Mouse (Mus musculus): ENCODE results near the gene Ncapd2. TPM values are rescaled to one million over a fixed set of nuclear protein-coding genes. Genes with fewer than 3 reads are reported as not detected.
A peak's percentile ranks its signal among the peaks of the same experiment; 100 is the strongest.

Gene Ncapd2
- polyA plus RNA-seq, 1 experiment from 2014 or later: 37.7 TPM

GRCm38 (mm10) chr6:125148251-125148925 is 43.1 kb downstream of the Ncapd2 start:
- no peak for ATAC-seq

GRCm38 (mm10) chr6:125147329-125147728 is 44.2 kb downstream of the Ncapd2 start:
- no peak for ATAC-seq
- H3K4me2 ChIP-seq (ENCODE audit: low read length): peak overlapping the region; percentile 80
- H3K9ac ChIP-seq (ENCODE audit: low read depth, low read length): peak overlapping the region; percentile 81
- 35% methylated on average over 10 of the region's 10 CpGs for WGBS
- peaks cover 44% of the 10 kb centered on the region for H3K4me1 ChIP-seq (ENCODE audit: control insufficient read depth, insufficient read depth, low read depth, low read length)
- H3K4me3 ChIP-seq (ENCODE audit: low read length): peak overlapping the region; percentile 79
- peaks cover 9% of the 10 kb centered on the region for H3K36me3 ChIP-seq (ENCODE audit: control insufficient read depth, insufficient read depth, low read length)
- peak overlapping the region; percentile 41; the same call in 1 of the 2 replicates for H3K27ac ChIP-seq (ENCODE audit: low read depth, low read length)
- no peaks in the 10 kb centered on the region for H3K27me3 ChIP-seq (replicated peaks; ENCODE audit: control insufficient read depth, insufficient read depth, low read length)
- H3K9me3 ChIP-seq (ENCODE audit: control insufficient read depth, low read length): no peaks in the 10 kb centered on the region

More at GRCm38 (mm10) chr6:125148251-125148925, 43.1 kb downstream of the Ncapd2 start:
- Histone ChIP-seq H3K4me1 (ENCODE audit: control insufficient read depth, insufficient read depth, low read depth, low read length) (peaks cover 44% of the 10 kb centered on the region), H3K4me2 (ENCODE audit: low read length) (peak overlapping the region; percentile 31), H3K9me3 (ENCODE audit: control insufficient read depth, low read length) (no peaks in the 10 kb centered on the region), H3K9ac (ENCODE audit: low read depth, low read length) (peak overlapping the region; percentile 38), H3K27ac (ENCODE audit: low read depth, low read length) (peak overlapping the region; percentile 61), H3K27me3 (replicated peaks; ENCODE audit: control insufficient read depth, insufficient read depth, low read length) (no peaks in the 10 kb centered on the region), H3K36me3 (ENCODE audit: control insufficient read depth, insufficient read depth, low read length) (peaks cover 12% of the 10 kb centered on the region), H3K4me3 (ENCODE audit: low read length) (no peak overlapping the region)
- WGBS: 69% methylated on average over 16 of the region's 18 CpGs

- H3K9me3 ChIP-seq (ENCODE audit: control insufficient read depth, low read length): no peaks in the 10 kb centered on the region
- no peak for ATAC-seq
- H3K27me3 ChIP-seq (replicated peaks; ENCODE audit: control insufficient read depth, insufficient read depth, low read length): no peaks in the 10 kb centered on the region
- H3K27ac ChIP-seq (ENCODE audit: low read depth, low read length): peak overlapping the region; percentile 41; the same call in 1 of the 2 replicates
- WGBS: 65% methylated on average over 4 of the region's 4 CpGs
- H3K9ac ChIP-seq (ENCODE audit: low read depth, low read length): peak overlapping the region; percentile 81
- H3K4me1 ChIP-seq (ENCODE audit: control insufficient read depth, insufficient read depth, low read depth, low read length): peaks cover 44% of the 10 kb centered on the region
- H3K36me3 ChIP-seq (ENCODE audit: control insufficient read depth, insufficient read depth, low read length): peaks cover 5% of the 10 kb centered on the region
- H3K4me3 ChIP-seq (ENCODE audit: low read length): peak overlapping the region; percentile 79
- peak overlapping the region; percentile 80 for H3K4me2 ChIP-seq (ENCODE audit: low read length)
Observed at GRCm38 (mm10) chr6:125146797-125147196, 44.7 kb downstream of the Ncapd2 start.

- Histone ChIP-seq H3K9me3 (ENCODE audit: control insufficient read depth, low read length) (no peaks in the 10 kb centered on the region), H3K4me3 (ENCODE audit: low read length) (peak overlapping the region; percentile 79), H3K9ac (ENCODE audit: low read depth, low read length) (peak overlapping the region; percentile 81), H3K4me2 (ENCODE audit: low read length) (peak overlapping the region; percentile 80), H3K27ac (ENCODE audit: low read depth, low read length) (no peak overlapping the region; the same call in 1 of the 2 replicates), H3K27me3 (replicated peaks; ENCODE audit: control insufficient read depth, insufficient read depth, low read length) (no peaks in the 10 kb centered on the region), H3K4me1 (ENCODE audit: control insufficient read depth, insufficient read depth, low read depth, low read length) (peaks cover 44% of the 10 kb centered on the region), H3K36me3 (ENCODE audit: control insufficient read depth, insufficient read depth, low read length) (peaks cover 5% of the 10 kb centered on the region)
- WGBS: 38% methylated on average over 7 of the region's 7 CpGs
- ATAC-seq: no peak
Observed at GRCm38 (mm10) chr6:125146148-125146547, 45.4 kb downstream of the Ncapd2 start.

GRCm38 (mm10) chr6:125145479-125145951 is 46.0 kb downstream of the Ncapd2 start:
- H3K27me3 ChIP-seq (replicated peaks; ENCODE audit: control insufficient read depth, insufficient read depth, low read length): no peaks in the 10 kb centered on the region
- peak overlapping the region; percentile 80 for H3K4me2 ChIP-seq (ENCODE audit: low read length)
- no peaks in the 10 kb centered on the region for H3K9me3 ChIP-seq (ENCODE audit: control insufficient read depth, low read length)
- under 1% methylated on average over 30 of the region's 35 CpGs for WGBS
- H3K9ac ChIP-seq (ENCODE audit: low read depth, low read length): peak overlapping the region; percentile 81
- peak overlapping the region; percentile 94 for H3K27ac ChIP-seq (ENCODE audit: low read depth, low read length)
- H3K4me1 ChIP-seq (ENCODE audit: control insufficient read depth, insufficient read depth, low read depth, low read length): peaks cover 44% of the 10 kb centered on the region
- H3K36me3 ChIP-seq (ENCODE audit: control insufficient read depth, insufficient read depth, low read length): peaks cover 11% of the 10 kb centered on the region
- peak overlapping the region; percentile 79 for H3K4me3 ChIP-seq (ENCODE audit: low read length)
- no peak; the same call in 1 of the 2 replicates for ATAC-seq

- no peaks in the 10 kb centered on the region for H3K27me3 ChIP-seq (replicated peaks; ENCODE audit: control insufficient read depth, insufficient read depth, low read length)
- H3K4me1 ChIP-seq (ENCODE audit: control insufficient read depth, insufficient read depth, low read depth, low read length): peaks cover 44% of the 10 kb centered on the region
- peak within 1 kb of the TSS; percentile 80 for H3K4me2 ChIP-seq (ENCODE audit: low read length)
- peaks cover 16% of the 10 kb centered on the region for H3K36me3 ChIP-seq (ENCODE audit: control insufficient read depth, insufficient read depth, low read length)
- 0% methylated on average over 16 of the region's 16 CpGs for WGBS
- peak; percentile 95 for ATAC-seq
- H3K27ac ChIP-seq (ENCODE audit: low read depth, low read length): peak within 1 kb of the TSS; percentile 94
- H3K9ac ChIP-seq (ENCODE audit: low read depth, low read length): peak within 1 kb of the TSS; percentile 81
- H3K4me3 ChIP-seq (ENCODE audit: low read length): peak within 1 kb of the TSS; percentile 79
- no peaks in the 10 kb centered on the region for H3K9me3 ChIP-seq (ENCODE audit: control insufficient read depth, low read length)
Observed at GRCm38 (mm10) chr6:125145001-125145400, 46.5 kb downstream of the Ncapd2 start, which contains the start of gene Iffo1. Gene Iffo1 (plus strand): TSS chr6:125145241.

GRCm38 (mm10) chr6:125143904-125144303 is 47.6 kb downstream of the Ncapd2 start:
- Histone ChIP-seq H3K36me3 (ENCODE audit: control insufficient read depth, insufficient read depth, low read length) (peaks cover 22% of the 10 kb centered on the region), H3K27ac (ENCODE audit: low read depth, low read length) (no peak overlapping the region), H3K4me2 (ENCODE audit: low read length) (no peak overlapping the region), H3K4me3 (ENCODE audit: low read length) (no peak overlapping the region), H3K4me1 (ENCODE audit: control insufficient read depth, insufficient read depth, low read depth, low read length) (peaks cover 35% of the 10 kb centered on the region), H3K9me3 (ENCODE audit: control insufficient read depth, low read length) (no peaks in the 10 kb centered on the region), H3K9ac (ENCODE audit: low read depth, low read length) (no peak overlapping the region), H3K27me3 (replicated peaks; ENCODE audit: control insufficient read depth, insufficient read depth, low read length) (no peaks in the 10 kb centered on the region)
- 81% methylated on average over 9 of the region's 9 CpGs for WGBS
- ATAC-seq: no peak

- no peak overlapping the region for H3K4me2 ChIP-seq (ENCODE audit: low read length)
- ATAC-seq: no peak
- peaks cover 27% of the 10 kb centered on the region for H3K4me1 ChIP-seq (ENCODE audit: control insufficient read depth, insufficient read depth, low read depth, low read length)
- no peaks in the 10 kb centered on the region for H3K27me3 ChIP-seq (replicated peaks; ENCODE audit: control insufficient read depth, insufficient read depth, low read length)
- no peak overlapping the region for H3K27ac ChIP-seq (ENCODE audit: low read depth, low read length)
- H3K4me3 ChIP-seq (ENCODE audit: low read length): no peak overlapping the region
- H3K9ac ChIP-seq (ENCODE audit: low read depth, low read length): no peak overlapping the region
- 79% methylated on average over 3 of the region's 3 CpGs for WGBS
- no peaks in the 10 kb centered on the region for H3K9me3 ChIP-seq (ENCODE audit: control insufficient read depth, low read length)
- peaks cover 26% of the 10 kb centered on the region for H3K36me3 ChIP-seq (ENCODE audit: control insufficient read depth, insufficient read depth, low read length)
Observed at GRCm38 (mm10) chr6:125143128-125143527, 48.4 kb downstream of the Ncapd2 start.

GRCm38 (mm10) chr6:125142436-125142835 is 49.1 kb downstream of the Ncapd2 start:
- Histone ChIP-seq H3K4me3 (ENCODE audit: low read length) (no peak overlapping the region), H3K27me3 (replicated peaks; ENCODE audit: control insufficient read depth, insufficient read depth, low read length) (no peaks in the 10 kb centered on the region), H3K9me3 (ENCODE audit: control insufficient read depth, low read length) (no peaks in the 10 kb centered on the region), H3K27ac (ENCODE audit: low read depth, low read length) (no peak overlapping the region), H3K36me3 (ENCODE audit: control insufficient read depth, insufficient read depth, low read length) (peaks cover 30% of the 10 kb centered on the region), H3K4me1 (ENCODE audit: control insufficient read depth, insufficient read depth, low read depth, low read length) (peaks cover 20% of the 10 kb centered on the region), H3K9ac (ENCODE audit: low read depth, low read length) (no peak overlapping the region), H3K4me2 (ENCODE audit: low read length) (no peak overlapping the region)
- WGBS: 87% methylated on average over 8 of the region's 8 CpGs
- ATAC-seq: no peak

All from hindbrain, embryonic 16.5 days (tissue).